Mouse (Mus musculus): ENCODE measurements at regions not wholly inside any gene's neighbourhood (a gene's known extent, or its start where the extent isn't known, plus 50 kb on each side); places are given as distances from the start of the nearest gene placed in this dataset.

DNA sequence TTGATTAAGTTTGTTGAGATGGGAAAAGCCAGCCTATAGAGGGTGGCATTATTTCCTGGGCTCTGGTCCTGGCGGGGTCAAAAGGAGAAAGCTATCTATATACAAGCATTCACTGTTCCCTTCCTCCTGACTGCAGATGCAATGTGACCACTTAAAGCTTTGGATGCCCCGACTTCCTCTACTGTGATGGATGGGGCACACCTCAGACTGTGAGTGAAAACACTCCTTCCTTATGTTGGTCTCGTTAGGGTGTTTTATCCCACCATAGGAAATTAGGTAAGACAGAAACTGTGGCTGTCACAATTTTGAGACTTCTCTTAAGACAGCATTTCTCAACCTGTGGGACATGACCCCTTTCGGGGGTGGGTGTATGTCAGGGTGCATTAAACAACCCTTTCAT is 210.8 kb upstream of the Dusp10 start:
- Histone ChIP-seq H3K36me3 (ENCODE audit: control insufficient read depth, insufficient read depth, low read length, poor library complexity, severe bottlenecking) (no peaks in the 10 kb centered on the region), H3K9me3 (ENCODE audit: control insufficient read depth, insufficient read depth, low read depth, low read length) (no peaks in the 10 kb centered on the region), H3K4me1 (ENCODE audit: control insufficient read depth in 2 of 2, insufficient read depth in 2 of 2, low read length in 2 of 2, poor library complexity in 1 of 2) (no peaks in the 10 kb centered on the region), H3K4me3 (ENCODE audit: insufficient read depth in 1 of 2, low read depth in 1 of 2, low read length in 2 of 2, poor library complexity in 1 of 2, severe bottlenecking in 1 of 2) (no peak overlapping the region), H3K9ac (ENCODE audit: insufficient read depth, low read depth, low read length, poor library complexity, severe bottlenecking) (no peak overlapping the region), H3K27ac (ENCODE audit: insufficient read depth, low read depth, low read length, poor library complexity, severe bottlenecking) (no peak overlapping the region)
- DNase-seq (ENCODE audit: low read depth, low spot score) = no peak
- in situ Hi-C loops (cut with MboI; ENCODE audit: low sequenced_read_pairs in 2 of 2, unreplicated experiment in 2 of 2) = no loop called here
- TF ChIP-seq MAFK (IDR thresholded peaks at IDR 0.05; ENCODE audit: insufficient read depth, low read depth, low read length) (no peak), ZC3H11A (IDR thresholded peaks at IDR 0.05; ENCODE audit: borderline replicate concordance, low read depth, low read length) (no peak), CHD2 (IDR thresholded peaks at IDR 0.05; ENCODE audit: low read depth, low read length) (no peak), HCFC1 (IDR thresholded peaks at IDR 0.05; ENCODE audit: borderline replicate concordance, insufficient read depth, low read length) (no peak), ZNF384 (IDR thresholded peaks at IDR 0.05; ENCODE audit: low read depth, low read length) (no peak)

DNA sequence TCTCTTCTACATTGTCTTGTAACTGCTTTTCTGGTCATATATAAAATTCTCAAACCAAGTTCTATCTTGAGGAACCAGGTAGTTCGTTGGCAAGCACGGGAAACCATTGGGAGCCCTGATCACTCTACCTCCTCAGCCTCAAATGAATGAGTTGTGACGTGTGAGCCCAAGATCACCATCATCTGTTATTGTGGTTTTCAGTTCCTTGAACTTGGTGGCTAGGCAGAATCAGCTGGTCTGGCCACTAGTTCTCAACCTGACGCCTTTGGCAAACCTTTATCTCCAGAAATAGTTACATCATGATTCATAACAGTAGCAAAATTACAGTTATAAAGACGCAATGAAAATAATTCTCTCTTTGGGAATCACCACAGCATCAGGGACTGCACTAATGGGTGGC is 209.7 kb upstream of the Dusp10 start:
- no peak overlapping the region for H3K4me3 ChIP-seq (ENCODE audit: insufficient read depth in 1 of 2, low read depth in 1 of 2, low read length in 2 of 2, poor library complexity in 1 of 2, severe bottlenecking in 1 of 2)
- H3K9ac ChIP-seq (ENCODE audit: insufficient read depth, low read depth, low read length, poor library complexity, severe bottlenecking) = no peak overlapping the region
- H3K36me3 ChIP-seq (ENCODE audit: control insufficient read depth, insufficient read depth, low read length, poor library complexity, severe bottlenecking) = no peaks in the 10 kb centered on the region
- no peak for DNase-seq (ENCODE audit: low read depth, low spot score)
- H3K4me1 ChIP-seq (ENCODE audit: control insufficient read depth in 2 of 2, insufficient read depth in 2 of 2, low read length in 2 of 2, poor library complexity in 1 of 2) = no peaks in the 10 kb centered on the region
- TF ChIP-seq ZC3H11A (IDR thresholded peaks at IDR 0.05; ENCODE audit: borderline replicate concordance, low read depth, low read length) (no peak), CHD2 (IDR thresholded peaks at IDR 0.05; ENCODE audit: low read depth, low read length) (no peak), MAFK (IDR thresholded peaks at IDR 0.05; ENCODE audit: insufficient read depth, low read depth, low read length) (no peak), ZNF384 (IDR thresholded peaks at IDR 0.05; ENCODE audit: low read depth, low read length) (no peak), HCFC1 (IDR thresholded peaks at IDR 0.05; ENCODE audit: borderline replicate concordance, insufficient read depth, low read length) (no peak)
- no peak overlapping the region for H3K27ac ChIP-seq (ENCODE audit: insufficient read depth, low read depth, low read length, poor library complexity, severe bottlenecking)
- in situ Hi-C loops (cut with MboI; ENCODE audit: low sequenced_read_pairs in 2 of 2, unreplicated experiment in 2 of 2) = no loop called here
- no peaks in the 10 kb centered on the region for H3K9me3 ChIP-seq (ENCODE audit: control insufficient read depth, insufficient read depth, low read depth, low read length)

- no peak overlapping the region for H3K9ac ChIP-seq (ENCODE audit: insufficient read depth, low read depth, low read length, poor library complexity, severe bottlenecking)
- DNase-seq (ENCODE audit: low read depth, low spot score) = no peak
- H3K4me1 ChIP-seq (ENCODE audit: control insufficient read depth in 2 of 2, insufficient read depth in 2 of 2, low read length in 2 of 2, poor library complexity in 1 of 2) = no peaks in the 10 kb centered on the region
- TF ChIP-seq ZNF384 (IDR thresholded peaks at IDR 0.05; ENCODE audit: low read depth, low read length) = no peak
- no peak for TF ChIP-seq HCFC1 (IDR thresholded peaks at IDR 0.05; ENCODE audit: borderline replicate concordance, insufficient read depth, low read length)
- TF ChIP-seq ZC3H11A (IDR thresholded peaks at IDR 0.05; ENCODE audit: borderline replicate concordance, low read depth, low read length) = no peak
- no peak for TF ChIP-seq MAFK (IDR thresholded peaks at IDR 0.05; ENCODE audit: insufficient read depth, low read depth, low read length)
- TF ChIP-seq CHD2 (IDR thresholded peaks at IDR 0.05; ENCODE audit: low read depth, low read length) = no peak
- H3K36me3 ChIP-seq (ENCODE audit: control insufficient read depth, insufficient read depth, low read length, poor library complexity, severe bottlenecking) = no peaks in the 10 kb centered on the region
- no peak overlapping the region for H3K27ac ChIP-seq (ENCODE audit: insufficient read depth, low read depth, low read length, poor library complexity, severe bottlenecking)
- no peak overlapping the region for H3K4me3 ChIP-seq (ENCODE audit: insufficient read depth in 1 of 2, low read depth in 1 of 2, low read length in 2 of 2, poor library complexity in 1 of 2, severe bottlenecking in 1 of 2)
- in situ Hi-C loops (cut with MboI; ENCODE audit: low sequenced_read_pairs in 2 of 2, unreplicated experiment in 2 of 2) = no loop called here
- H3K9me3 ChIP-seq (ENCODE audit: control insufficient read depth, insufficient read depth, low read depth, low read length) = no peaks in the 10 kb centered on the region
Measured at GRCm38 (mm10) chr1:183803826-183804225, 209.3 kb upstream of the Dusp10 start.

- Histone ChIP-seq H3K36me3 (ENCODE audit: control insufficient read depth, insufficient read depth, low read length, poor library complexity, severe bottlenecking) (no peaks in the 10 kb centered on the region), H3K4me1 (ENCODE audit: control insufficient read depth in 2 of 2, insufficient read depth in 2 of 2, low read length in 2 of 2, poor library complexity in 1 of 2) (no peaks in the 10 kb centered on the region), H3K4me3 (ENCODE audit: insufficient read depth in 1 of 2, low read depth in 1 of 2, low read length in 2 of 2, poor library complexity in 1 of 2, severe bottlenecking in 1 of 2) (no peak overlapping the region), H3K27ac (ENCODE audit: insufficient read depth, low read depth, low read length, poor library complexity, severe bottlenecking) (no peak overlapping the region), H3K9me3 (ENCODE audit: control insufficient read depth, insufficient read depth, low read depth, low read length) (no peaks in the 10 kb centered on the region), H3K9ac (ENCODE audit: insufficient read depth, low read depth, low read length, poor library complexity, severe bottlenecking) (no peak overlapping the region)
- in situ Hi-C loops (cut with MboI; ENCODE audit: low sequenced_read_pairs in 2 of 2, unreplicated experiment in 2 of 2) = no loop called here
- no peak for TF ChIP-seq HCFC1 (IDR thresholded peaks at IDR 0.05; ENCODE audit: borderline replicate concordance, insufficient read depth, low read length)
- no peak for TF ChIP-seq MAFK (IDR thresholded peaks at IDR 0.05; ENCODE audit: insufficient read depth, low read depth, low read length)
- no peak for TF ChIP-seq CHD2 (IDR thresholded peaks at IDR 0.05; ENCODE audit: low read depth, low read length)
- no peak for TF ChIP-seq ZC3H11A (IDR thresholded peaks at IDR 0.05; ENCODE audit: borderline replicate concordance, low read depth, low read length)
- TF ChIP-seq ZNF384 (IDR thresholded peaks at IDR 0.05; ENCODE audit: low read depth, low read length) = no peak
- no peak for DNase-seq (ENCODE audit: low read depth, low spot score)
Measured at GRCm38 (mm10) chr1:183804295-183804694, 208.8 kb upstream of the Dusp10 start.

Data from ES-E14 (cell line).